Mouse (Mus musculus) MEL (cell line): ENCODE results near the gene Sorcs1. TPM values are rescaled to one million over a fixed set of nuclear protein-coding genes. Genes with fewer than 3 reads are reported as not detected.

ENCODE experiments used
- DNase-seq: peaks from one replicate; pipeline ENCODE4 v3.0.0; 2011; ENCODE audit warnings: low read depth, low spot score
- H3K27ac ChIP-seq: 2 replicates; pipeline ENCODE4 v1.5.1; 2012; ENCODE audit warnings: low read depth, mild to moderate bottlenecking, control low read depth, low read length, moderate library complexity; ENCODE audit not compliant: control insufficient read depth
- H3K27me3 ChIP-seq, 2 experiments: fragments of 150-350 bp in 1 of 2; sonication (generic) in 1 of 2; 2 replicates each; pipeline ENCODE4 v1.6.1; 2012; ENCODE audit warnings: low read length in 2 of 2, mild to moderate bottlenecking in 2 of 2, improper control_type of control experiment in 1 of 2, moderate library complexity in 1 of 2; ENCODE audit not compliant: insufficient read depth in 2 of 2, control insufficient read depth in 1 of 2
- H3K36me3 ChIP-seq, 2 experiments: 2 replicates each; pipeline ENCODE4 v1.6.1; 2012 to 2014; ENCODE audit warnings: low read length in 2 of 2, improper control_type of control experiment in 1 of 2, inconsistent platforms in 1 of 2, mild to moderate bottlenecking in 1 of 2; ENCODE audit not compliant: insufficient read depth in 2 of 2, control insufficient read depth in 1 of 2
- H3K4me1 ChIP-seq, 2 experiments: fragments of 150-350 bp in 1 of 2; sonication (generic) in 1 of 2; 2 replicates each; pipeline ENCODE4 v1.6.1; 2012; ENCODE audit warnings: low read length in 2 of 2, improper control_type of control experiment in 1 of 2, mild to moderate bottlenecking in 1 of 2; ENCODE audit not compliant: insufficient read depth in 2 of 2, control insufficient read depth in 1 of 2
- H3K4me3 ChIP-seq, 2 experiments: fragments of 150-350 bp in 1 of 2; sonication (generic) in 1 of 2; 2 replicates each; pipeline ENCODE4 v1.5.1; 2012; ENCODE audit warnings: low read depth in 2 of 2, low read length in 2 of 2, mild to moderate bottlenecking in 2 of 2, moderate library complexity in 2 of 2, control low read depth in 1 of 2, improper control_type of control experiment in 1 of 2; ENCODE audit not compliant: control insufficient read depth in 1 of 2, insufficient read depth in 1 of 2
- H3K79me2 ChIP-seq: 2 replicates; pipeline ENCODE4 v1.6.1; 2012; ENCODE audit warnings: mild to moderate bottlenecking, low read length, moderate library complexity; ENCODE audit not compliant: control insufficient read depth, poor library complexity, insufficient read depth
- H3K9ac ChIP-seq: 2 replicates; pipeline ENCODE4 v1.6.1; 2012; ENCODE audit warnings: low read depth, mild to moderate bottlenecking, control low read depth, low read length, moderate library complexity; ENCODE audit not compliant: control insufficient read depth, poor library complexity, severe bottlenecking
- H3K9me3 ChIP-seq: fragments of 150-350 bp; sonication (generic); replicated peaks from 2 replicates; pipeline ENCODE4 v1.6.1; 2012; ENCODE audit warnings: mild to moderate bottlenecking, low read length, improper control_type of control experiment, moderate library complexity; ENCODE audit not compliant: insufficient read depth
- BHLHE40 ChIP-seq: IDR thresholded peaks from 2 replicates; pipeline ENCODE4 v1.6.1; 2012; ENCODE audit warnings: low read depth, mild to moderate bottlenecking, inconsistent platforms, low read length, improper control_type of control experiment, borderline replicate concordance
- CHD2 ChIP-seq: IDR thresholded peaks from 2 replicates; pipeline ENCODE4 v1.6.1; 2011; ENCODE audit warnings: low read length, improper control_type of control experiment
- CTCF ChIP-seq, 3 experiments: IDR thresholded peaks in 2 of 3; conservative IDR thresholded peaks in 1 of 3; 2 replicates each; pipeline ENCODE4 v1.5.1; 2011 to 2012; ENCODE audit warnings: low read length in 3 of 3, low read depth in 2 of 3, mild to moderate bottlenecking in 2 of 3, improper control_type of control experiment in 1 of 3, inconsistent platforms in 1 of 3, mixed read lengths in 1 of 3, moderate library complexity in 1 of 3; ENCODE audit not compliant: control insufficient read depth in 1 of 3, insufficient read depth in 1 of 3, poor library complexity in 1 of 3, severe bottlenecking in 1 of 3
- E2F4 ChIP-seq: IDR thresholded peaks from 2 replicates; pipeline ENCODE4 v1.6.1; 2011; ENCODE audit warnings: low read depth, low read length, improper control_type of control experiment, borderline replicate concordance
- HCFC1 ChIP-seq: IDR thresholded peaks from 2 replicates; pipeline ENCODE4 v1.6.1; 2012; ENCODE audit warnings: low read depth, mild to moderate bottlenecking, inconsistent platforms, low read length, improper control_type of control experiment, moderate library complexity
- KAT2A ChIP-seq: conservative IDR thresholded peaks from 2 replicates; pipeline ENCODE4 v1.6.1; 2012; ENCODE audit warnings: low read depth, low read length, improper control_type of control experiment, inconsistent platforms
- MAX ChIP-seq: IDR thresholded peaks from 2 replicates; pipeline ENCODE4 v1.6.1; 2011; ENCODE audit warnings: low read length, improper control_type of control experiment
- MYB ChIP-seq: IDR thresholded peaks from 2 replicates; pipeline ENCODE4 v1.6.1; 2011; ENCODE audit warnings: mild to moderate bottlenecking, low read depth, low read length, improper control_type of control experiment
- NELFE ChIP-seq: IDR thresholded peaks from 2 replicates; pipeline ENCODE4 v1.6.1; 2011; ENCODE audit warnings: low read depth, low read length, improper control_type of control experiment
- RAD21 ChIP-seq: IDR thresholded peaks from 2 replicates; pipeline ENCODE4 v1.6.1; 2011; ENCODE audit warnings: mild to moderate bottlenecking, low read depth, low read length, improper control_type of control experiment
- RCOR1 ChIP-seq: IDR thresholded peaks from 2 replicates; pipeline ENCODE4 v1.6.1; 2012; ENCODE audit warnings: low read depth, mild to moderate bottlenecking, inconsistent platforms, low read length, improper control_type of control experiment
- SIN3A ChIP-seq: IDR thresholded peaks from 2 replicates; pipeline ENCODE4 v1.6.1; 2012; ENCODE audit warnings: low read length, improper control_type of control experiment, inconsistent platforms
- TAL1 ChIP-seq: IDR thresholded peaks from 2 replicates; pipeline ENCODE4 v1.6.1; 2012; ENCODE audit warnings: mild to moderate bottlenecking, inconsistent platforms, low read length, moderate library complexity, mixed read lengths
- TBP ChIP-seq: IDR thresholded peaks from 2 replicates; pipeline ENCODE4 v1.8.0; 2011; ENCODE audit warnings: low read depth, low read length, improper control_type of control experiment
- TCF12 ChIP-seq: IDR thresholded peaks from 2 replicates; pipeline ENCODE4 v1.6.1; 2014; ENCODE audit warnings: low read depth, mild to moderate bottlenecking, inconsistent platforms, low read length, improper control_type of control experiment, moderate library complexity
- USF2 ChIP-seq, 2 experiments: IDR thresholded peaks; 2 replicates each; pipeline ENCODE4 v1.6.1; 2011 to 2012; ENCODE audit warnings: improper control_type of control experiment in 2 of 2, low read length in 2 of 2, borderline replicate concordance in 1 of 2, inconsistent platforms in 1 of 2, low read depth in 1 of 2, mild to moderate bottlenecking in 1 of 2; ENCODE audit not compliant: insufficient read depth in 1 of 2
- polyA plus RNA-seq, 2 experiments: library from polyadenylated mRNA; stranded (reverse) in 1 of 2; unstranded in 1 of 2; fragments of >175 nt in 1 of 2; fragments of >200 nt in 1 of 2; gene quantifications; 2 replicates each; pipeline versions ENCODE4 v1.2.1 to v1.2.4; 2012; ENCODE audit warnings: low replicate concordance in 2 of 2, low read depth in 1 of 2; ENCODE audit not compliant: insufficient read length in 2 of 2, insufficient read depth in 1 of 2, missing spikeins in 1 of 2
- total RNA-seq: library from RNA; depleted of rRNA; stranded (reverse); fragments of 300-350 nt; gene quantifications from 2 replicates; pipeline ENCODE4 v1.2.3, GENCODE M21; 2012

Gene Sorcs1
- total and polyA plus RNA-seq, 3 experiments = not detected

- no peak overlapping the region for H3K27ac ChIP-seq
- no peaks in the 10 kb centered on the region for H3K79me2 ChIP-seq
- DNase-seq = no peak
- TF ChIP-seq BHLHE40 = no peak
- TF ChIP-seq MYB = no peak
- no peak for TF ChIP-seq TAL1
- TF ChIP-seq TCF12 = no peak
- no peak for TF ChIP-seq TBP
- TF ChIP-seq CHD2 = no peak
- no peaks in the 10 kb centered on the region for H3K9me3 ChIP-seq
- H3K4me3 ChIP-seq = no peak overlapping the region
- H3K4me1 ChIP-seq = no peaks in the 10 kb centered on the region
- H3K27me3 ChIP-seq = no peaks in the 10 kb centered on the region
- H3K36me3 ChIP-seq = no peaks in the 10 kb centered on the region
- H3K9ac ChIP-seq = no peak overlapping the region
Measured at GRCm38 (mm10) chr19:50515059-50515673, 163.3 kb downstream of the Sorcs1 start.

DNA sequence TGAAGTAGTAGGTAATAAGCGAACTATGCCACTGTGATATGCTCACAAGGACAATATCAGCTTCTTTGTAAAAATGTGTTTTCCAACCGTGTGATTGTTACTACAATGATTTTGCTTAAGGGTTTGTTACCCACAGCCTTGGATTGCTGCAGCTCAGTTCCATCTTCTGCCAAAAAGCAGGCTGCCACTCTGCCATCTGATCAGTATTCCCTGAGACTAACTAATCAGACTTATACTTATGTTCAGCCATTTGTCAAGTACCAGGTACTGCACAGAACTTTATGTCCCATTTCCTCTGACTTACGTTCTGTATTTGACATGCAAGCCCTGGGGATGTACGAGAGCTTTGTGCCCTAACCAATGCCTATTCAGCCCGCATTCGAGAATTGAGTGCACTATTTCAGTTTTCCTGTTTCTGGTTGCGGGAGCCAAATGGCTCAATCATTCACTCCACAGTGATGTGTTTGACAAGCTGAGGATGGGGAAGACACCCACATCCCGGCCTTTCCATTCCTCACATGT, 164.1 kb downstream of the Sorcs1 start:
- Histone ChIP-seq H3K9ac (no peak overlapping the region), H3K9me3 (no peaks in the 10 kb centered on the region), H3K27me3 (no peaks in the 10 kb centered on the region), H3K4me3 (no peak overlapping the region), H3K27ac (no peak overlapping the region), H3K36me3 (no peaks in the 10 kb centered on the region), H3K4me1 (no peaks in the 10 kb centered on the region), H3K79me2 (no peaks in the 10 kb centered on the region)
- TF ChIP-seq USF2 (IDR thresholded peaks at IDR 0.05; ENCODE audit: borderline replicate concordance in 1 of 2, insufficient read depth in 1 of 2, low read depth in 1 of 2, low read length in 2 of 2) = no peak
- no peak for DNase-seq

GRCm38 (mm10) chr19:50502816-50503215, 175.6 kb downstream of the Sorcs1 start:
- no peaks in the 10 kb centered on the region for H3K4me1 ChIP-seq

More at GRCm38 (mm10) chr19:50502816-50503215, 175.6 kb downstream of the Sorcs1 start:
- Histone ChIP-seq H3K4me3 (no peak overlapping the region), H3K9me3 (no peaks in the 10 kb centered on the region), H3K36me3 (no peaks in the 10 kb centered on the region), H3K79me2 (no peaks in the 10 kb centered on the region), H3K27ac (no peak overlapping the region), H3K27me3 (no peaks in the 10 kb centered on the region), H3K9ac (no peak overlapping the region)
- no peak for DNase-seq
- TF ChIP-seq KAT2A = no peak
- TF ChIP-seq MAX = no peak
- no peak for TF ChIP-seq USF2 (IDR thresholded peaks at IDR 0.05; ENCODE audit: borderline replicate concordance in 1 of 2, insufficient read depth in 1 of 2, low read depth in 1 of 2, low read length in 2 of 2)
- no peak for TF ChIP-seq CTCF (IDR thresholded peaks at IDR 0.05 in 2 of 3, conservative IDR thresholded peaks at IDR 0.05 in 1 of 3; ENCODE audit: control insufficient read depth in 1 of 3, insufficient read depth in 1 of 3, low read depth in 2 of 3, low read length in 3 of 3, poor library complexity in 1 of 3, severe bottlenecking in 1 of 3)
- TF ChIP-seq HCFC1 = no peak
- no peak for TF ChIP-seq E2F4
- TF ChIP-seq RAD21 = no peak
- TF ChIP-seq CHD2 = no peak
- no peak for TF ChIP-seq SIN3A
- TF ChIP-seq RCOR1 = no peak
- TF ChIP-seq NELFE = no peak
